Mouse (Mus musculus) thymus, postnatal 25 days (tissue): ENCODE results near the gene Pak3.
A peak's percentile ranks its signal among the peaks of the same experiment; 100 is the strongest.
"Not testable (repeated sequence)": the region's sequence is repeated elsewhere in the genome, so short reads cannot be mapped to it uniquely, and the experiment has no call there.

ENCODE experiments used
- DNase-seq: peaks from one replicate; pipeline ENCODE4 v3.0.0; 2022

Gene Pak3

GRCm38 (mm10) chrX:143518168-143518901 lies at the start of gene Pak3:
Gene Pak3 (plus strand): TSS chrX:143518591.
- DNase-seq: no peak

- peak; percentile 96 for DNase-seq
Observed at GRCm38 (mm10) chrX:143482866-143483265, 35.5 kb upstream of the Pak3 start.

DNA sequence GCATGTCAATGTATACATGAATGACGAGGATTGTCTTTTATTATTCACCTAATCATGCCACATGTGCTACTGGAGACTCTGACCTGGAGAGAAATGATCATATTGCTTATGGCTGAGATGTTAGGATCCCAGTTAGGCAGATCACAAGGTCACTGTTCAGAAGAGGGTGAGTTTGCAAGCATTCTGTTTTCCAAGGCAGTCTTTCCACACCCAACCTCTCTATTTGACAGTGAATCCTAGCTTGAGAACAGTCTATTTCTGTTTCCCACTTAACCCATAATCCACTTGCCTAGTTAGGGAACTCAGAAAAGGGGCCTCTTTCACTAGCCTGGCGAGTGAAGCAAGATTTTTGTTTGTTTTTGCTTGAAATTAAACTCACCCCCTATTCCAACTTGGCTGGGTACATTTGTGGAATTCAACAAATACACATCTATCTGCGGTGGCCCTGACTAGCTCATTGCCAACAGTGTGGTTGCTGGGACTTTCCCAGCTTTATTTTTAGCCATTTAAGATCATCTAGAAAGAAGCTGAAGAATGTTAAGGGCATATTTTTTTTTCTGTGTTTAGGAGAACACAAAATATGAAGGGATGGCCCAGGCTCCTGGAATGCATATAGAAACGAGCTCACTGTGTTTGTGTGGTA lies 17.2 kb upstream of the Pak3 start:
- DNase-seq: no peak

DNA sequence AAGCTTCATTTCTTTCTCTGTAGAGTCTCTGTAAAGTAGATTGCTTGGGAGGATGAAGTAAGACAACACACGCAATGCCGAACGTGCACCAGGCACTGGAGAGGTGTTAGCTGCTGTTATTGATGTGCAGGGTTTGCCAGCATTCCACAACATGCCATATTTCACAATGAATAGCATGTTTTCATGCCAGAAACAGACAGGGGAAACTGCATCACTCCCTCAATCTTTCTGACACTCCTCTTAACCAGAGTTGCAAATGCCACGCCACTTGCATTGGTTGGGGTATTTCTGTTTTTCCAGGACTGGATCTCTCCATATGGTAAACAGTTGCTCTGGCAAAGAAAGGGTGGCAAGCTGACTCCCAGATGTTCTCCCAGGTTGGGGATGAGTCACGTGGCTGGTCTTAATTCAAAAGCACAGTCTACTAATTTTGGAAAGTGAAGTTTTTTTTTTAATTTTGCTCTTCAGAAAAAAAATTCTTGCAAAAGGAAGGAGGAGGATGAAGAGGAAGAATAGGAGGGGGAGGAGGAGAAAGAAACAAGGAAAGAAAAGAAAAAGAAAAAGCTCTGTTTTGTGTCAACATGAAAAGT lies 16.5 kb upstream of the Pak3 start:
- DNase-seq: no peak

GRCm38 (mm10) chrX:143518917-143519316 lies 526 bp downstream of the Pak3 start:
- no peak for DNase-seq

DNA sequence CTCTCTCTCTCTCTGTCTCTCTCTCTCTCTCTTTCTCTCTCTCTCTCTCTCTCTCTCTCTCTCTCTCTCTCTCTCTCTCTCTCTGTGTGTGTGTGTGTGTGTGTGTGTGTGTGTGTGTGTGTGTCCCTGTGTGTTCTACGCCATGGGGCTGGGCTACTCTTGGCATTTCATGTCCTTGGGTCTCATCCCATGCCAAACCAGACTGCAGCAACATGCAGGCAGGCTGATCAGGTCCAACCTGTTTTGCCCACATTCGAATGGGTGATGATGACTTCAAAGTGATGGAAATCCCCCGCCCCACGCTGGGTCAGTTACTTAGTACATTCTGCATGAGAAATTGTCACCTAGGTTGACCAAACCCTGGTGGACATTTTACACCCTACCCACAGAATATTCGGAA lies 1.1 kb downstream of the Pak3 start:
- not testable (repeated sequence) for DNase-seq

GRCm38 (mm10) chrX:143520195-143520594 lies 1.8 kb downstream of the Pak3 start:
- DNase-seq: no peak

- DNase-seq: no peak
Observed at GRCm38 (mm10) chrX:143532331-143532730, 13.9 kb downstream of the Pak3 start.

DNA sequence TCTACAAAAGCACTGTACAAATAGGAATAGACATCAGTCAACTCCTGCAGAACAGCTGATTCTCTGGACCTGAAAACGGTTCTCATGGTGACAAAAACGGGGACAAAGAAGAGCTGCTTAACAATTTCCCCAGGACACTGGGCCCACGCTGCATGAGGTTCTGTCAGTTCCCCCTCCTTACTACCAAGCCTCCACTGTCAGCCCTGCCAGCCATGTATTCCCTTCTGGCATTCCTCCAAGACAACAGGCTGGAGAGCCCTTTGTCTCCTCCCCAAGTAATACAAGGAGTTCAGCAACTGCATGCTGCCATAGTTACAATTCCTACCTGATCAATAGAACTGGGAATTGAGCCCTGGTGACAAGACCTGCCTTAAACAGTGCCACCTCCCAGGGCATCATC lies 15.2 kb downstream of the Pak3 start:
- DNase-seq: no peak

GRCm38 (mm10) chrX:143542756-143543155 lies 24.4 kb downstream of the Pak3 start:
- no peak for DNase-seq

DNA sequence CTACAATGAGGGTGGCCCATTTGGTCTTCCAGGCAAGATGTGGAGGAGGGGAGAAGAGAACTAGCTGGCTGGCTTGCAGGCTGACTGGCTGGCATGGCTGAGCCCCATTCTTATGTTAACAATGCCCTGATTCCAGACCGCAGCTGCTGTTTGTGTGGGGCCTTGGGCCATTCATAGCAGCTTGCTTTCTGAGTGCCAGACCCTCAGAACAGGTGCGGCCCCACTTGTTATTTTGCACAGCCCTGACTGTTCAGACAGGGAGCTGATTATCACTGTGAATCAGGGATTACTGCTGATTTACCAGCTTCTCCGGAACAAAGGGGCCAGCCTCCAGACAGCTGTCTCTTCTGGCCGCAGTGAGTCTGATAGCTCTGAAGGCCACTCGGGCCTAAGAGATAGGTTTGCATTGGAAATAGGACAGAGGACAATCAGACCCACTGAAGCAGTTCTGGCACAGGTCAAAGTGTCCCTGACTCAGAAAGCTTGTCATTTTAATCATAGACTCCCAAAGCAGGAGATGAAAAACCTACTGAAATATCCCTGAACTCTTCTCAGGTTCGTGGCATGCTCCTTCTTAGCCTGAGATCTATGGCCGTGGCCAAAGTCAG lies 24.9 kb downstream of the Pak3 start:
- DNase-seq: no peak

- no peak for DNase-seq
Observed at GRCm38 (mm10) chrX:143573691-143574090, 55.3 kb downstream of the Pak3 start.

GRCm38 (mm10) chrX:143579925-143580324 lies 61.5 kb downstream of the Pak3 start:
- no peak for DNase-seq

GRCm38 (mm10) chrX:143580458-143580959 lies 62.1 kb downstream of the Pak3 start:
- no peak for DNase-seq

DNA sequence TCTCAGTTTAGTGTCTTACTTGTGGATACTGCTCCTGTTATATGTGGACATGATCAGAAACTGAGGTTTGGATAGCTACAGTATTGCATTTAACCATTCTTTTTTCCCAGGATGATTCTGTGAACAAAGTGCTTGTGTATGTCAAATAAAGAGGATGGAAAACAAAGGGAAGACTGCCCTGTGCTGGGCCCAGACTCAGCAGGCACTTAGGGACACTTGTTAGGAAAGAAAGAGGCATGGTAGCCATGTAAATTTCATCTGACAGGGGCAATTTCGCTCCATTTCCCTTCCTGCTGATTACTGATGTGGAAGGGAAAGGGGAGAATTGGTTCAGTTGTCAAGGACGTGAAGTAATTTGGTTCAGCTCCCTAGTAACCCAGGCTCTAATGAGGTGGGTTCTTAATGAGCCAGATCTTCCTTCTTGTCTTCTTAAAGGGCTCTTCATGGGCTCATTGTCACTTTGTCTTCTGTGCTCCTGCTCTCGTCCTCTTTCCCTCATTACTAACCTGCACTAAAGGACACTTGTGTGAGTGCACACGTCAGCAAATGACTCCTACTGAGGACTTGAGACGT lies 88.6 kb downstream of the Pak3 start:
- no peak for DNase-seq

DNA sequence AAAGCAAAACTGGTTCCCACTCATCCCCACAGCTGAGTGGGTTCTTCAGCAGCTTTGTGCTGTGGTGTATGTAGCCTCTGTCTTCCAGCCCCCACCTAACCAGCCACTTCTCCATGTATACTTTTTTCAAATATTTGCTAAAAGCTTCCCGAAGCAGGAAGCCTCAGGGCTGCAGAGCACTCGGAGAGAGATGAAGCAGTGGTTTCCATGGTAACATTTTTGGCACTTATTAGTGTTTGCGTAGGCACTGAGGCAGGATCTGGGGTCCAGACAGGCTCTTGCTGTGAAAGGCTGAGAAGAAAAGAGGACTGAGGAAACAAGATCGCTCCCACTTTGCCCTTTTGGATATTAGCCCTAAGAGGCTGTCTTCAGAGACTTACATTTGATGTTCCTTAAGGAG lies 100.3 kb downstream of the Pak3 start:
- no peak for DNase-seq

GRCm38 (mm10) chrX:143627767-143628166 lies 109.4 kb downstream of the Pak3 start:
- no peak for DNase-seq

- DNase-seq: no peak
Observed at GRCm38 (mm10) chrX:143643936-143644335, 125.5 kb downstream of the Pak3 start.

- no peak for DNase-seq
Observed at GRCm38 (mm10) chrX:143644807-143645206, 126.4 kb downstream of the Pak3 start.

DNA sequence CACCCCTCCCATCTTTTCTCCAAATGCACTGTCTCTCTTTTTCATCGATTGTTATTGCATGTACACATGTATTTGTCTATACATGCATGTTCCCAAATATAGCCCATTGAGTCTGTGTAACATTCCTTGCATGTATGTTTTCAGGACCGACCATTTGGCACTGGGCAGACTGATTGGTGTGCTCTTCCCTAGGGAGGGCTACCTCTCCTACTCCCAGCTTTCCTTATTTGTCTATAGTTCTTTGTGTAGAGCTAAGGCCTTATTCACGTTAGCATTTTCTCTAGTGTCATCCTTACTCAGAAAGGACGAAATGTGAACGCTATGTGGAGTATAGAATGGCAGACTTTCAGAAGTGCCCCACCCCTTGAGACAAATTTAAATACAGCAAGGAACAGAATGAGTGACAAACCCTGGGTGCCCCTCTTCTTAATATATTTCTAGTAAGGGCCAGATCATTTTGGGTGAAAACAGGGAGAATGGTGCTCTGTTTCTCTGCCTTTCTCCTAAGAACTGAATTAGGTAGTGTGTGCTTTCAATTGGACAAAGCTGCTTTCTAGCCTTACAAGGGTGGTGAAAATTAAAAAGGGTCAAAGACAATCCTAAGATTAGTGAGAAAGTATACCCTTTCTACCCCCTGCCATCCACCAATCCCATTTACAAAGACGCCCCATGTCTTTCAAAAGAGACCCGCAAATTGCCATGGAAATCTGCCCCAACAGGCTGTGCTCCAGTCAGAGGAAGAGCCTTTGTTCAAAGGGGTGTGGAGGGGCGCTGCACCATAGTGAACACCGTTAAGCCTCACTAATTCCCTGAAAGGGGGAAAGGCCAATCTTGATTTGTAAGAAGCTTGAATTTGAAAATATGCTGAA lies 136.2 kb downstream of the Pak3 start:
- no peak for DNase-seq

GRCm38 (mm10) chrX:143655177-143655492 lies 136.7 kb downstream of the Pak3 start:
- no peak for DNase-seq
